Mouse (Mus musculus): ENCODE measurements around the gene Hoxb9. TPM values are rescaled to one million over a fixed set of nuclear protein-coding genes. Genes with fewer than 3 reads are reported as not detected.

Hoxb9 gene
- polyA plus RNA-seq, 1 experiment from 2014 or later: 0.75 TPM

GRCm38 (mm10) chr11:96259511-96259910, 11.7 kb upstream of the Hoxb9 start:
- Histone ChIP-seq H3K4me1 (peaks cover 11% of the 10 kb centered on the region), H3K36me3 (no peaks in the 10 kb centered on the region), H3K27me3 (ENCODE audit: insufficient read depth, poor library complexity, severe bottlenecking) (peaks cover 100% of the 10 kb centered on the region), H3K9me3 (no peaks in the 10 kb centered on the region), H3K27ac (no peak overlapping the region), H3K4me3 (no peak overlapping the region)
- no peak for DNase-seq (ENCODE audit: low spot score)
- WGBS: 10% methylated on average over 1 of the region's 1 CpGs

GRCm38 (mm10) chr11:96260310-96260970, 10.8 kb upstream of the Hoxb9 start:
- peak; percentile 72 for DNase-seq (ENCODE audit: low spot score)
- WGBS: 2% methylated on average over 23 of the region's 23 CpGs

GRCm38 (mm10) chr11:96261323-96261890, 9.8 kb upstream of the Hoxb9 start:
- H3K4me1 ChIP-seq: peaks cover 5% of the 10 kb centered on the region
- H3K4me3 ChIP-seq: no peak overlapping the region
- H3K27ac ChIP-seq: no peak overlapping the region
- under 1% methylated on average over 24 of the region's 24 CpGs for WGBS
- H3K27me3 ChIP-seq (ENCODE audit: insufficient read depth, poor library complexity, severe bottlenecking): peaks cover 100% of the 10 kb centered on the region
- DNase-seq (ENCODE audit: low spot score): no peak
- H3K9me3 ChIP-seq: no peaks in the 10 kb centered on the region
- H3K36me3 ChIP-seq: no peaks in the 10 kb centered on the region

More at GRCm38 (mm10) chr11:96260310-96260970, 10.8 kb upstream of the Hoxb9 start:
- Histone ChIP-seq H3K27me3 (ENCODE audit: insufficient read depth, poor library complexity, severe bottlenecking) (peaks cover 100% of the 10 kb centered on the region), H3K27ac (no peak overlapping the region), H3K9me3 (no peaks in the 10 kb centered on the region), H3K4me1 (peaks cover 6% of the 10 kb centered on the region), H3K4me3 (no peak overlapping the region), H3K36me3 (no peaks in the 10 kb centered on the region)

- Histone ChIP-seq H3K27me3 (ENCODE audit: insufficient read depth, poor library complexity, severe bottlenecking) (peaks cover 100% of the 10 kb centered on the region), H3K36me3 (no peaks in the 10 kb centered on the region), H3K9me3 (no peaks in the 10 kb centered on the region), H3K27ac (no peak overlapping the region), H3K4me1 (peaks cover 5% of the 10 kb centered on the region), H3K4me3 (no peak overlapping the region)
- DNase-seq (ENCODE audit: low spot score): no peak
- WGBS: 9% methylated on average over 6 of the region's 6 CpGs
Measured at GRCm38 (mm10) chr11:96262262-96262830, 8.9 kb upstream of the Hoxb9 start.

GRCm38 (mm10) chr11:96263636-96264389, 7.4 kb upstream of the Hoxb9 start:
- no peak overlapping the region for H3K27ac ChIP-seq
- peaks cover 100% of the 10 kb centered on the region for H3K27me3 ChIP-seq (ENCODE audit: insufficient read depth, poor library complexity, severe bottlenecking)
- no peak for DNase-seq (ENCODE audit: low spot score)
- no peak overlapping the region for H3K4me3 ChIP-seq
- peaks cover 5% of the 10 kb centered on the region for H3K4me1 ChIP-seq
- H3K36me3 ChIP-seq: no peaks in the 10 kb centered on the region
- H3K9me3 ChIP-seq: no peaks in the 10 kb centered on the region
- WGBS: under 1% methylated on average over 33 of the region's 33 CpGs

GRCm38 (mm10) chr11:96264390-96265020, 6.8 kb upstream of the Hoxb9 start:
- WGBS: 3% methylated on average over 8 of the region's 8 CpGs
- Histone ChIP-seq H3K27me3 (ENCODE audit: insufficient read depth, poor library complexity, severe bottlenecking) (peaks cover 100% of the 10 kb centered on the region), H3K9me3 (no peaks in the 10 kb centered on the region), H3K4me3 (no peak overlapping the region), H3K4me1 (peaks cover 5% of the 10 kb centered on the region), H3K36me3 (no peaks in the 10 kb centered on the region), H3K27ac (no peak overlapping the region)
- no peak for DNase-seq (ENCODE audit: low spot score)

- DNase-seq (ENCODE audit: low spot score): no peak
- Histone ChIP-seq H3K4me1 (peaks cover 7% of the 10 kb centered on the region; the same call in 1 of the 2 replicates), H3K27me3 (ENCODE audit: insufficient read depth, poor library complexity, severe bottlenecking) (peaks cover 100% of the 10 kb centered on the region), H3K27ac (no peak overlapping the region), H3K36me3 (no peaks in the 10 kb centered on the region), H3K9me3 (no peaks in the 10 kb centered on the region), H3K4me3 (no peak overlapping the region)
- WGBS: 2% methylated on average over 7 of the region's 7 CpGs
Measured at GRCm38 (mm10) chr11:96265954-96266353, 5.3 kb upstream of the Hoxb9 start.

- Histone ChIP-seq H3K36me3 (no peaks in the 10 kb centered on the region), H3K4me3 (no peak overlapping the region), H3K27ac (no peak overlapping the region), H3K9me3 (no peaks in the 10 kb centered on the region), H3K27me3 (ENCODE audit: insufficient read depth, poor library complexity, severe bottlenecking) (peaks cover 100% of the 10 kb centered on the region), H3K4me1 (peaks cover 18% of the 10 kb centered on the region)
- DNase-seq (ENCODE audit: low spot score): no peak
- 16% methylated on average over 7 of the region's 7 CpGs for WGBS
Measured at GRCm38 (mm10) chr11:96267021-96267920, 4.0 kb upstream of the Hoxb9 start.

GRCm38 (mm10) chr11:96268031-96268745, 3.1 kb upstream of the Hoxb9 start:
- 5% methylated on average over 1 of the region's 1 CpGs for WGBS
- no peak for DNase-seq (ENCODE audit: low spot score)
- H3K4me1 ChIP-seq: peaks cover 20% of the 10 kb centered on the region

GRCm38 (mm10) chr11:96269869-96270268, 1.4 kb upstream of the Hoxb9 start:
- Histone ChIP-seq H3K27ac (no peak overlapping the region), H3K4me1 (peaks cover 18% of the 10 kb centered on the region), H3K4me3 (no peak overlapping the region), H3K36me3 (no peaks in the 10 kb centered on the region), H3K27me3 (ENCODE audit: insufficient read depth, poor library complexity, severe bottlenecking) (peaks cover 100% of the 10 kb centered on the region), H3K9me3 (no peaks in the 10 kb centered on the region)
- DNase-seq (ENCODE audit: low spot score): no peak
- under 1% methylated on average over 19 of the region's 19 CpGs for WGBS

More at GRCm38 (mm10) chr11:96268031-96268745, 3.1 kb upstream of the Hoxb9 start:
- no peaks in the 10 kb centered on the region for H3K9me3 ChIP-seq
- H3K4me3 ChIP-seq: no peak overlapping the region
- H3K36me3 ChIP-seq: no peaks in the 10 kb centered on the region
- H3K27me3 ChIP-seq (ENCODE audit: insufficient read depth, poor library complexity, severe bottlenecking): peaks cover 100% of the 10 kb centered on the region
- H3K27ac ChIP-seq: no peak overlapping the region

GRCm38 (mm10) chr11:96271541-96272011, 319 bp downstream of the Hoxb9 start:
- H3K27ac ChIP-seq: no peak overlapping the region
- peak overlapping the region; percentile 43 for H3K4me3 ChIP-seq
- 0% methylated on average over 52 of the region's 52 CpGs for WGBS

More at GRCm38 (mm10) chr11:96271541-96272011, 319 bp downstream of the Hoxb9 start:
- H3K27me3 ChIP-seq (ENCODE audit: insufficient read depth, poor library complexity, severe bottlenecking): peaks cover 100% of the 10 kb centered on the region
- H3K9me3 ChIP-seq: no peaks in the 10 kb centered on the region
- no peaks in the 10 kb centered on the region for H3K36me3 ChIP-seq
- peaks cover 18% of the 10 kb centered on the region for H3K4me1 ChIP-seq
- DNase-seq (ENCODE audit: low spot score): no peak

All from heart, embryonic 10.5 days (tissue).